Mouse (Mus musculus) thymus, postnatal 25 days (tissue): ENCODE measurements around the gene Wasf2.

Experiments used
- DNase-seq: peaks from one replicate; pipeline ENCODE4 v3.0.0; 2022

The Wasf2 gene

DNA sequence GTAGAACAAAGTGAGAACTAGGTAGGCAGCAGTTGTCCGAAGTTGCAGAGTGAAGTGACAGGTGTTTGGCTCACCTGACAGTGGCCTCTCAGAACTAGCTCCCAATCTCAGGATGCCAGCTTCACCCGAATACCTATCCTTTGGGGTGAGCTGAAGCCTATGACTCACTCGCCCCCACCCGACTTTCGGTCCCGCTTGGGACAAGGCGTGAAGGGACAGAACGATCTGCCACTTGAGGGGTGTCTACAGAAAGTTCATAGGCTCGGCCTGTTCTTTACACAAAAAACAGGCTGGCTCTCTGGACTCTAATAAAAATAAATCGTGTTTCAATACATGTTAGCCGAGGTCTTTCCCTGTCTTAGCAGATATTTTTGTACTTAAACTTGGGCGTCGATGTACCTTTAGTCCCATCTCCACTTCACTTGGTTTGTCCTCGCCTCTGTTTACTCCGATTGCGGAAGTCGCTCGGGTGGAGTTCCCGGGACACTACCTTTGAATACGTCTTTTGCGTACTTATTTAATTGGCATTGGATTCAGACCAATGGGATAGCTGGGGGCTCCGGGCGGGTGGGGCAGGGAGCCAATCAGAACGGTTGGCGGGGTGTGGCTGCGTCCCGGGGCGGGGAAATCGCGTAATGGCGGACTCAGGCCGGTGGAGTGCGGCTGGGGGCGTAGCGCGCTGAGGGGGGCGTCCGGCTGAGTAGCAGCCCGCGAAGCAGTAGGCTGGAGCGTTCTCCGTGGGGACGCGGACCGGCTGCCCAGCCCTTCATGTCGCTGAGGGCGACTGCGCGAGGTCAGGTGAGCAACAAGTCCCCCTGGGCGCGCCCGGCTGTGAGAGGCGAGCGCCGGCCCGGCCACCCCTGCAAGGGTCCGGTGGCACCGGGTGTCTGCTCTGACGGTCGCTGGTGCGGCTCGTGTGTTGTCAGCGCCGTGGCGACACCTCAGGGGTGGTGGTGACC is at the start of gene Wasf2:
Gene Wasf2, plus strand, starts transcription at position 575 of the 959 bp plus-strand sequence.
- DNase-seq: peak; percentile 93

GRCm38 (mm10) chr4:133080862-133081261 is 49.4 kb upstream of the Wasf2 start:
- no peak for DNase-seq

GRCm38 (mm10) chr4:133082216-133082773 is 48.0 kb upstream of the Wasf2 start:
- no peak for DNase-seq

DNA sequence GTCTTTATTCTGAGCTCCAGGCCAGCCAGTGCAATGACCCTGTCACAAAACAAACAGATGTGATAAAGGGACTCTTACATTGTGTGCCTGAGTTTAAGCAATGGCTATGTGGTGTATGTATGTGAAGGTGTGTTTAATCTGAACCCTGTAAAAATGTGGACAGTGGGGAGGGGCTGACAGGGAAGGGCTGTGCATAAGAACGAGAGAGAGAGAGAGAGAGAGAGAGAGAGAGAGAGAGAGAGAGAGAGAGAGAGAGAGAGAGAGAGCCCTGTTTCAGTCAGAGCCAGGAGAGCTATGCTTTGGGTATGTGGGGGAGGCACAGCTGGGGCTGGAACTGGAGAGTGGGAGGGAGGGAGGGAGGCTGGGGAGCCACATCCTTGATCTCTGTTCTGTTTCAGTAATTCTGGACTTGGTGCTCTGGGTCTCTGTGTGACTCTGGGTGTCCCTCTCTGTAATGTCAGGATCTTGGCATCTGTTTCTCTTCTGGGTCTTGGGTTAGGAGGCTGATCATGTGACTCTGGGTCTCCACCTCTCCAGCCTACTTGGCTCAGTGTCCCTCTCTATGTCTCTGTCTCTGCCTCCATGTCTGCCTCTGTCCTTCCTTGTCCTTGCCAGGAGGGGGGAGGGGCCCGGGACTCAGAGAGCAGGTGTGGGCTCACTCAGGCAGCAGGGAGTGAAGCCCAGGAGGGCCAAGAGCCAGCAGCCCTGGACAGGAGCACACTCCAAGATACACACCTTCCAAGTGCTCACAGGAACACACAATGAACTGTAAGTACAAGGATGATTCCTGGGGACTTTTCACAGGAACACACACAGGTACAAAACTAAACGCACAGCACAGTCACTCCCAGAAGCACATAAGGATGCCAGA is 46.1 kb upstream of the Wasf2 start:
- DNase-seq: peak; percentile 48

DNA sequence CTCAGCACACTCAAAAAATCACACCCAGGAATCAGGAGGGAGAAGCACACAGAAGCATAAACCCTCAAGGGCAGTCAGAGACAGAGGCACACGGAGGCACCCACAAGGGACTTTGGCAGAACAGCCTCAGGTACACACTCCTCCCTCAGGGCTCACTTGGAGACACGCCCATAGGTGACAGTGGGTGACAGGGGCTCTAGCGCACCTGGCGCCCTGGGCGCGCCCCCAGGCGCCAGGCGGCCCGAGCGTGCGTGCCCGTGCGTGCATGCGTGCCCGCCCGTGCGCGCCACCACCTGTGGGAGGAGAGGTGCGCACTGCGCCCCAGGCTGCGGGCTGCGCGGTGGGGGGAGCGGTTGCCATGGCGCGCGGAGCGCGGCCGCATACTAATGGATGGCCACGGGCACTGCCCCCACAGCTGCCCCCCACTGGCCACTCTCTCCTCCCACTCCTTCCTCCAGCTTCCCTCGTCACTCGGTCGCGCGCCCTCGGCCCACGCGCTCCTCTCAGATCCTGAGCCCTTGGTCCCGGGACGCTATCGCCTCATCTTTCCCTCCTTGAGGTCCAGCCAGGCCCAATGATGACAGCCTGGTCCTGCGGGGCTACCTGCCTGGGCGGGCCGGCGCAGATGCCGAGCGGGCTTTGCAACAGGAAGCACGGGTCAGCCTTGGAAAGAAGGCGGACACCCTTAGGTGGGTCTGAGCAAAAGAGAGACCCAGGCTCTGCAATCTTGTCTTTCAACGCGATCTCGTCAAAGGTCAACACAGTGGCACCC is 45.1 kb upstream of the Wasf2 start:
- peak; percentile 84 for DNase-seq

DNA sequence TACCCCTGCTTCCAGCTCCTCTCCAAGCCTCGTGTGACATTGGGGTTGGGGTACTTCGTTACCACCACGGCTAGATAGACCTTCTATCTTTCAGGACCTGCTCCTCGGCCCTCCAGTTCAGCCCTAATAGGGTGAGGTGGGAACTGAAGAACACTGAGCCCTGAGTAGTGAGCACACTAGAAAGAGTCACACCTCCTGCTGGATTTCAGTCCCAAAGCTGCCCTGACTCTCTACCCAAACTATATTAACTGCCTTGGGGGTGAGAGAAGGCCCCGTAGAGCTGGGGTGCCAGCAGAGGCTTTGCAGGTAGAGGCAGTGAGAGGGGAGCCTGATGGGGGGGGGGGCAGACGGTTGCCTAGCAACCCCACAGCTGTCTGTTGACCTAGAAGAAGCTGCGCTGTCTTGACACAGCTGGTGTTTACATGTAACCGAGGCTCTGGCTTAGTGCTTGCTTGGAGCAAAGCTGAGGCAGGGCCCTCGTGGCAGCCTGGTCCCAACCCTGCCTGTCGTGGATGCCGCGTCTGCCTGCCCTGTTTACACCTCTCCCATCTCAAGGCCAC is 44.4 kb upstream of the Wasf2 start:
- peak; percentile 84 for DNase-seq

GRCm38 (mm10) chr4:133087177-133087714 is 43.1 kb upstream of the Wasf2 start:
- peak; percentile 61 for DNase-seq

DNA sequence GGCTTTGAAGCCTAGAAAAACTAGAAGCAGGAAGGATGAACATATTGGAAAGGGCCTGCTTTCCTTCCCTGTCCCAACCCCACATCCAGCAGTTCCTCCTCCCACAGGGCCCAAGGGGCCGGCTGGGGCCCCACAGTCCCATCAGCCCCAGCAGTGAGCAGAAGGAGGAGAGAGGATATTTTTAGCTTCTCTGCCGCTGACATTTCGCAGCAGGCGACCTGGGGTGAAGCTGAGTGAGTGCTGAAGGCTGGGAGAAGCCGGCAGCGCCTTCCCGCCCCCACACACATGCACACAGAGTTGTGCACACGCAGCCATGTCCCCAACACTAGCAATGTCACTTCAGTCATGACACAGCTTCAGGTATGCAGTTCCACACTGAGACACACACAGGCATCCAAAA is 42.5 kb upstream of the Wasf2 start:
- peak; percentile 80 for DNase-seq

- no peak for DNase-seq
Observed at GRCm38 (mm10) chr4:133089319-133089718, 41.0 kb upstream of the Wasf2 start.

DNA sequence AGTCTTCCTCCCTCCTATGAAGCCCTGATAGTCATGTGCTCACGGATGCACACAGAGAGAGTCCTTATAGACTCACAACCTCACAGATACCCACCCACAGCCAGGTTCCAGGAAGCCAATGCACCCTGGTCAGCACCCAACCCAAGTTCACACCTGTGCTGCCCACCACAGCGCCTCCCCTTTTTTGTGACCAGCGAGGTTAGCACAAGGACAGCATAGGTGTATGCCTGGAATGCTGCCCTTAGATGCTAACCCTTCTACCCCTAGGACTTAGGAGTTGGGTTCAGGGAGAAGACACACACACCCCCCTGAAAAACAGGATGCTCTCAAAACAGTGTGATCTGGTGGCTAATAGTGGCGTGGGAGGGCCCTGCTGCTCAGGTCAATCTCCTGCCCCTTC is 40.5 kb upstream of the Wasf2 start:
- no peak for DNase-seq

GRCm38 (mm10) chr4:133090276-133090719 is 40.0 kb upstream of the Wasf2 start:
- no peak for DNase-seq

GRCm38 (mm10) chr4:133090720-133091458 is 39.4 kb upstream of the Wasf2 start:
- DNase-seq: peak; percentile 56

DNA sequence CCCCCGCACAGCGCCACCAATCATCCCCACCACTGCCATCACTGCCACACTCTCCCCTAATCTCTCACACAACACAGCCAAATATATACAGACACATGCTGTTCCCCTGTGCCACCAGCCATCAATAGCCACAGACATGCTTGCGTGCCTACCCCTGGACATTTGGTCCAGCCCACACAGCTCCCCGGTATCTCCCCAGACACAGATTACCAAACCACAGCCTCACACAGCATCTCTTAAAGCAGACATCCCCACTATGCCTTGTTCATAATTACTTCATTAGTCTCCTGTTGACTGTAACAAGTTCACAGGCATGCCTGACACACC is 38.9 kb upstream of the Wasf2 start:
- peak; percentile 19 for DNase-seq

DNA sequence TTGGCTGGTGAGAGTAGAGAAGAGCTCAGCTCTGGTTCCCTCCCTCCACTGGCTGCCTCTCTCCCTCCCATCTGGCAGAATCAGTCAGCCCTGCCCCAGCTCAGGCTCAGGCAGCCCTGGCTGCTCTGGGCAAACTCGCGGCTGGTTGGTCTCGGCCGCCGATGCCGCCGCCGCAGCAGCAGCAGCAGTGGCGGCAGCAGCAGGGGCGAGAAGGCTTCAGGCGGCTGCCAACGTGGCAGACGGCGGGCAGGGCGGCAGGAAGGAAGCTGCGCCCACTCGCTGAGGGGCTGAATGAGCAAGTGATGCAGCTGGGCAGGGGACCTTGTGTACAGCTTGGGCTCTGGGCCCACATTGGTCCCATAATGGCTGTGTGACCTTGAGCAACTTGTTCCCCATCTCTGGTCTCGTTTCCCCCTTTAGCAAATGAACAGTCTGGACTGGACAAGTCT is 37.8 kb upstream of the Wasf2 start:
- DNase-seq: peak; percentile 82

GRCm38 (mm10) chr4:133093056-133093455 is 37.2 kb upstream of the Wasf2 start:
- peak; percentile 20 for DNase-seq

GRCm38 (mm10) chr4:133093481-133094033 is 36.7 kb upstream of the Wasf2 start:
- peak; percentile 29 for DNase-seq

- peak; percentile 16 for DNase-seq
Observed at GRCm38 (mm10) chr4:133094255-133094654, 36.0 kb upstream of the Wasf2 start.

DNA sequence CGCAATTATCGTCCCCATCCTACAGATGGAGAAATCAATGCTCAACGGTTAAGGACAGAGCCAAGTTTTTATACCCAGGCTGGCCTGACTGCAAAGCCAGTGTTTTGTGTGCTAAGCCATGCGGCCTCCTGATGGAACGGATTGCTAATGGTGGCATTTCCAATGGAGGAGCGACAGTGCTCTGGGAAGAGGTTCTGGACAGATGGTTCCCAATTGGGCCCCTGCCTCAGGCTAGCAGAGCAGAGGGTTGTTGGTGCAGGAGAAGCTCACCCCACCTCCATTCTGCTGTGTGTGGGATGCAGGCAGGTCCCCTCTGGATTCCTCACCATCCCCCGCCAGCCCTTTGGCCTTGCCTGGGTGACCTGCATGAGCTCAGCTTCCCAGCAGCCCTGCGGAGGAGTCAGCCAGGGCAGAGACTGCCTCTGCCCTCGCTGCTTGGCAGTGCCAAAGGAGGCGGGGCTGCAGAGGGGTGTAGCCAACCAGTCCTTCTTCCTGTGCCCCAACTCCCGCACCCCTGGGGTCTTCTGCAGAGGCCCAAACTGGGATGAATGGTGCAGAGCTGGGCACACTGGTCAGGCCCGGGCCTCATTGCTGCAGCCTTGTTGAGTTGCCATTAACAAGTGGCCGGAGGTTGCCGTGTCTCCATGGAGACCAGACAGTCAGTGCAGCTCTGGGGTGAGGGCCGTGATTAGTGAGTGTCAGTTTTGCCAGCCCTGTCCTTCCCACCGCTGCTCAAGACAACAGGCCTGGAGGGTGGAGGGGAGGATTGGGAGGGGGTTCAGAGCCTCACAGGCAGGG is 35.2 kb upstream of the Wasf2 start:
- DNase-seq: peak; percentile 84

- peak; percentile 22 for DNase-seq
Observed at GRCm38 (mm10) chr4:133095734-133096065, 34.6 kb upstream of the Wasf2 start.

DNA sequence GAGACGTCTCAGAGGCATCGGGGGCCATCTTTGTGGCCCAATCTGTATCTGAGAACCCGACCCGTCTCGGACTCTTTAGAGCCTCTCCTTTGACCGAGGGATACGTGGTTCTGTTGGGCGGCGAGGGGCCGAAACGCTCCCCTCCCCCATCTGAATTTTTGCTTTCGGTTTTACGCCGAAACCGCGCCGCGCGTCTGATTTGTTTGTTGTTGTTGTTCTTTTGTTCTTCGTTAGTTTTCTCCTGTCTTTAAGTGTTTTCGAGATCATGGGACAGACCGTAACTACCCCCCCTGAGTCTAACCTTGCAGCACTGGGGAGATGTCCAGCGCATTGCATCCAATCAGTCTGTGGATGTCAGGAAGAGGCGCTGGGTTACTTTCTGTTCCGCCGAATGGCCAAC is 33.6 kb upstream of the Wasf2 start:
- peak; percentile 23 for DNase-seq
